Mouse (Mus musculus): ENCODE results near the gene Fbxw4. TPM values are rescaled to one million over a fixed set of nuclear protein-coding genes. Genes with fewer than 3 reads are reported as not detected.

Fbxw4 gene
- polyA plus RNA-seq (2012; rRNA removed) = 12.0 and 13.1 TPM in 2 replicates

GRCm38 (mm10) chr19:45659738-45660502 lies at the start of gene Fbxw4:
TSS of gene Fbxw4 (minus strand) at chr19:45660312.

GRCm38 (mm10) chr19:45560153-45560890 lies 99.8 kb downstream of the Fbxw4 start, which contains the start of the genes Poll and Gm17018:
TSS of gene Poll (minus strand) at chr19:45560531.
TSS of gene Gm17018 (plus strand) at chr19:45560615.

Other genes with a start within 250 kb of the Fbxw4 start
- gene Poll, start 99.8 kb downstream of the Fbxw4 start, polyA plus RNA-seq (2012; rRNA removed) = 3.0 and 3.9 TPM in 2 replicates
- gene Gm17018, start 99.7 kb downstream of the Fbxw4 start, polyA plus RNA-seq (2012; rRNA removed) = 7.4 and 7.8 TPM in 2 replicates
- gene Fgf8, start 82.6 kb upstream of the Fbxw4 start, polyA plus RNA-seq (2012; rRNA removed) = 0.02 TPM in 1 of 2 replicates, not detected in the other
- 57.9 and 59.5 TPM in 2 replicates for gene Npm3, start 89.3 kb upstream of the Fbxw4 start, polyA plus RNA-seq (2012; rRNA removed)
- 28.8 and 30.8 TPM in 2 replicates for gene Mgea5, start 123.5 kb upstream of the Fbxw4 start, polyA plus RNA-seq (2012; rRNA removed)
- 1.4 TPM in 2 replicates for gene Kcnip2, start 155.7 kb upstream of the Fbxw4 start, polyA plus RNA-seq (2012; rRNA removed)

Measured in liver, embryonic 14 days (tissue).